24 mouse cellular contexts compared by ENCODE assay signal in genomic region chr7:4440549-4440948, GRCm38 (mm10). TPM values are rescaled to one million over a fixed set of nuclear protein-coding genes. Genes with fewer than 3 reads are reported as not detected.
"Had no signal": no experiment of that assay in that cellular context is flagged by ENCODE, and none has a peak within 500 bp of the region (broad histone marks: within the 10 kb centered on the region; RNA-seq: fewer than 3 reads in every experiment).

No protein-coding gene starts in this region.

- H3K27me3 ChIP-seq: kidney, embryonic 15.5 days; liver, embryonic 13.5 days; midbrain, embryonic 12.5 days; midbrain, embryonic 15.5 days; neural tube, embryonic 13.5 days; stomach, embryonic 15.5 days had no signal

- DNase-seq: kidney, postnatal 10 days; kidney, postnatal 4 days; layer of hippocampus, adult 9-11 months; liver, embryonic 13.5 days; lung, adult 2 months; lung, postnatal 14 days; lung, postnatal 4 days; retina, postnatal 1 day; right cerebral cortex, postnatal 25 days; spleen, adult 18-20 months; thymus, adult 18-20 months; thymus, postnatal 36 days had no signal

- H3K27ac ChIP-seq: kidney, embryonic 15.5 days; left cerebral cortex, adult 2 months; liver, embryonic 13.5 days; midbrain, embryonic 12.5 days; midbrain, embryonic 15.5 days; neural tube, embryonic 13.5 days; stomach, embryonic 15.5 days had no signal

- H3K9me3 ChIP-seq: kidney, embryonic 15.5 days; liver, embryonic 13.5 days; midbrain, embryonic 12.5 days; midbrain, embryonic 15.5 days; neural tube, embryonic 13.5 days; stomach, embryonic 15.5 days had no signal

- ATAC-seq: midbrain, embryonic 15.5 days had no signal

- H3K4me3 ChIP-seq: kidney, embryonic 15.5 days; left cerebral cortex, adult 2 months; liver, embryonic 13.5 days; midbrain, embryonic 12.5 days; midbrain, embryonic 15.5 days; neural tube, embryonic 13.5 days; stomach, embryonic 15.5 days had no signal

RNA-seq across cellular contexts. Expression of gene Gp6, which starts 43.0 kb away (rescaled TPM):
- total RNA-seq: layer of hippocampus, adult 18-20 months; layer of hippocampus, postnatal 25 days; left cerebral cortex, postnatal 10 days; left cerebral cortex, postnatal 36 days; liver, adult 2 months had no signal
- polyA plus RNA-seq: kidney, embryonic 15.5 days; liver, adult 2 months; midbrain, embryonic 15.5 days; urinary bladder, adult 2 months had no signal
